Mouse (Mus musculus) ES-E14 (cell line): ENCODE results near the gene Actn1.

Experiments
- CHD2 ChIP-seq: IDR thresholded peaks from 2 replicates; pipeline ENCODE4 v1.6.1; 2014; ENCODE audit warnings: mild to moderate bottlenecking, low read depth, low read length, inconsistent platforms
- MAFK ChIP-seq: IDR thresholded peaks from 2 replicates; pipeline ENCODE4 v1.6.1; 2014; ENCODE audit warnings: mild to moderate bottlenecking, low read depth, low read length, inconsistent platforms; ENCODE audit not compliant: insufficient read depth

DNA sequence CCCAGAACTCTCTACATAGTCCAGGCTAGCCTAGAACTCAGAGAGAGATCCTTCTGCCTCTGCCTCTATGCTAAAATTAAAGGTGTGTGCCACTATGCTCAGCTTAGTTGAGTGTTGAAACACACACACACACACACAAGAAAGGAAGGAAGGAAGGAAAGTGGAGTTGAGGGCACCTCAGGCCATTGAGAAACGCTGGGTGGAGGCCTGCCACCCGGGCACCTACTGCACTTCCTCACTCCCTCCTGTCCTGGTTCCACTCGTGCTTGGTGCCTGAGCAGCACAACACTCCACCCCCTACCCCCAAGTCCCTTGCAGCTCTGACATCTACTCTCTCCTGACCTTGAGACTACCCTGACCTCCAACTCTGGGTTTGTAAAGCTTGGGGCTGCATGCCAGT lies 29.6 kb upstream of the Actn1 start:
- TF ChIP-seq CHD2 = no peak
- TF ChIP-seq MAFK = no peak
